Mouse (Mus musculus) 3134 (cell line): ENCODE results near the gene A630023A22Rik.

Experiments used
- DNase-seq: peaks from one replicate; pipeline ENCODE4 v3.0.0-alpha.2; 2011; ENCODE audit warnings: low spot score; ENCODE audit not compliant: insufficient read length; ENCODE audit errors: extremely low read depth

The A630023A22Rik gene

GRCm38 (mm10) chr14:34087856-34088398 lies 14.6 kb downstream of the A630023A22Rik start:
- DNase-seq, result peak; percentile 60

DNA sequence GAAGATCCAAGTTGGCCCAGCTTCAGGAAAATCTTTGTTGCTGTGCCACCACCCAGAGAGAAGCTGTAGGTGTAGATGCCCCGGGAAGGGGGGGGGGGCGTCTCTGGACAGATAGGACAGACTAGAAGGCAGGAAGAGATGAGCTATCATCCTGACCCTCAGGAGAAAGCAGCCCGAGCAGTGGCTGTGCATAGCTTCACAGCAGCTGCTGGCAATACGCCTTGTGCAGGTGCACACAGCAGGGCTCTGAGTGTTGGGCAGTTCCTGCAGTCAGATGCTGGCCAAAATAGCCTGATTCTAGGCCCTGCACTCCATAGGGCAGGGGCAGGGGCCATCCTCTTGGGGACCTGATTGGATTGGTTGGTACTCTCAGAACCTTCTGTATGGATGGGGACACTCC lies 15.7 kb downstream of the A630023A22Rik start:
- no peak for DNase-seq

DNA sequence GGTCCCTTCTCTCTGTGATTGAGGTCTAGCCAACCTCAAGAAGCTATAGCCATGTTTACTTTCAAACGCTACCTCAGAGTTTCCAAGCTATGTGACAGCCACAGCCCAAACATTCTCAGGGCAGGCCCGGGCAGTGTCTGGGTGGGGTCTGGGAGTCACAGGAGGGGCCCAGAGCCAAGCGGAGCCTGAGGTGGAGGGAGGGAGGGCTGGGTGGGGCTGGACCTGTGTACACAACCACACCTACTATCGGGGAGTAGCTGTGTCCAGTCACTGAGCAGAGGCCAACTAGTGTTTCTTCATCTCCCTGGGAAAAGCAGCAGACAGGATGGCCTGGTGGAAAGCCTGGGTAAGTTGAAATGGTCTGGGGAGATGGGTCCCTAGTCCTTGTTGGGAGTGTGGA lies 16.8 kb downstream of the A630023A22Rik start, which contains the start of gene Anxa8:
Gene Anxa8 (plus strand): TSS at position 251 of the 400 bp plus-strand sequence.
- DNase-seq, result peak; percentile 61

- DNase-seq, result peak; percentile 53
These were observed 22.1 kb downstream of the A630023A22Rik start for GRCm38 (mm10) chr14:34080321-34080997.

DNA sequence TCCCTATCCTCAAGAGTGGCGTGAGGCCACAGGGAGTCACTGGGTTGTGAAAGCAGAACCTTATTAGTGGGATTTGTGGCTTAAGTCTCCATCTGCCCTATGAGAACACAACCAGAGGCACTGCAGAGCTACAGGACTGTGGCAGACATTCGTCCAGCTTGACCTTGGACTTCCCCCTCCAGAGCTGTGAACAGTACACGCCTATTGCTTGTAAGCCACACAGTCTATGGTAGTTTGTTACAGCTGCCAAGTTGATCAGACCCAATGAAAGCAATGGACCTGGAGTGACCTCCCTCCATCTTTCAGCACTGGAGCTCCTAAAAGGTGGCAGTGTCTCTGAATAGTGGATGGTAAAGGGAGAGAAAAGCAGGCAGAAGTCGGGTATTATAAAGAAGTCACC lies 24.3 kb downstream of the A630023A22Rik start:
- DNase-seq, result no peak

GRCm38 (mm10) chr14:34077222-34077621 lies 25.3 kb downstream of the A630023A22Rik start:
- DNase-seq, result no peak

DNA sequence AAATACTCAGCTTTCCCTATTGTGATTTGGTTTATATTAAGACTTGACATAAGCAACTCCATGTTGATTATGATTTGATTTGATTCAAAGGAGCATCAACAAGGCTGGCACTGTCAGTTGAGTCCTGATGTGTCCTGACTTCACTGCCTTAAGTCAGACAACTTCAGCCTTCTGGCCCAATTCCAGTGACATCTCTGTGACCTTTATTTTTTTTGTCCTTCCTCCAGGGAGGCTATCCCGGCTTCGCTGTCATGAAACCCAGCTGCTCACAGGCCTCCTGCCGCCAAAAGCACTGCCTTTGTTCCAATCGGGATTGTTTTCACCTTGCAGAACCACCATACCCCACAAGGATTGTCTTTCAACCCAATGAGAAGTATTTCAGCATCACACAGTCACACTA lies 27.2 kb downstream of the A630023A22Rik start:
- DNase-seq, result no peak

GRCm38 (mm10) chr14:34071665-34072064 lies 30.9 kb downstream of the A630023A22Rik start:
- DNase-seq, result no peak

GRCm38 (mm10) chr14:34052516-34052915 lies 50.0 kb downstream of the A630023A22Rik start, which contains the start of gene Antxrl:
TSS of gene Antxrl (plus strand) at chr14:34052707.
- DNase-seq, result no peak

- DNase-seq, result no peak
These were observed 52.3 kb downstream of the A630023A22Rik start for GRCm38 (mm10) chr14:34050101-34050779.

GRCm38 (mm10) chr14:34043341-34043740 lies 59.2 kb downstream of the A630023A22Rik start:
- DNase-seq, result no peak

GRCm38 (mm10) chr14:34041241-34041640 lies 61.3 kb downstream of the A630023A22Rik start:
- DNase-seq, result no peak

- no peak for DNase-seq
These were observed 68.5 kb downstream of the A630023A22Rik start for GRCm38 (mm10) chr14:34033841-34034610.

GRCm38 (mm10) chr14:34026710-34027109 lies 75.8 kb downstream of the A630023A22Rik start:
- no peak for DNase-seq

- no peak for DNase-seq
These were observed 85.6 kb downstream of the A630023A22Rik start for GRCm38 (mm10) chr14:34016938-34017337.

GRCm38 (mm10) chr14:34016381-34016780 lies 86.2 kb downstream of the A630023A22Rik start, which contains the start of gene Gm5460:
TSS of gene Gm5460 (plus strand) at chr14:34016758.
- no peak for DNase-seq

GRCm38 (mm10) chr14:34015063-34015462 lies 87.5 kb downstream of the A630023A22Rik start, which contains the start of gene Gm30083:
TSS of gene Gm30083 (minus strand) at chr14:34015182.
- no peak for DNase-seq

- DNase-seq, result no peak
These were observed 100.2 kb downstream of the A630023A22Rik start for GRCm38 (mm10) chr14:34002358-34002757.

DNA sequence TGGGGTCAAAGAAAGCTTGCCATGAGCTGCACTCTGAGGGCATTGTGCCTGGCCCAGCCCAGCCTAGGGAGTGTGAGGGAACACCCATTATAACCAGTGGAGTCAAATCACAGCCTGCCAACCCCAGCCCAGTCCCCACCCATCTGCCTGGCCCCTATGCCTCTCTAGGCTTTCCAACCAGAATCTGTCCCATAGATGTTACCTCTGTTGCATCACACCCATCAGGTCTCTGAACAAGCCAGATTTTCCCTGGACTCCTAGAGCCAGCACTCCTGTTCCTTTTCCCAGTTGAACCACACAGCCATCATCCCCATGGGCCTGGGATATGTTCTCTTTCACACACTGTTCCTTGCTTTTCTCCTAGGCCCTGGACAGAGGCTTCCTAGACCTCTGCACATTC lies 101.1 kb downstream of the A630023A22Rik start:
- DNase-seq, result no peak
